Mouse (Mus musculus) common myeloid progenitor, adult 5-6 weeks (primary cell): Measurements from ENCODE around the gene Adh5. TPM values are rescaled to one million over a fixed set of nuclear protein-coding genes. Genes with fewer than 3 reads are reported as not detected.
"Not testable (repeated sequence)": the region's sequence is repeated elsewhere in the genome, so short reads cannot be mapped to it uniquely, and the experiment has no call there.

Experiments
- ATAC-seq: replicated peaks from 2 replicates; pipeline ENCODE4 v1.8.0; 2016; ENCODE audit warnings: low read depth, mild to moderate bottlenecking, moderate TSS enrichment, inconsistent platforms; ENCODE audit not compliant: poor library complexity, severe bottlenecking
- total RNA-seq: library from RNA; stranded (forward); fragments of 200-1000, 187-1606 nt; gene quantifications from 2 replicates; pipeline ENCODE4 v1.2.3, GENCODE M21; 2017

The Adh5 gene
- total RNA-seq, 1 experiment from 2014 or later = 141 TPM

DNA sequence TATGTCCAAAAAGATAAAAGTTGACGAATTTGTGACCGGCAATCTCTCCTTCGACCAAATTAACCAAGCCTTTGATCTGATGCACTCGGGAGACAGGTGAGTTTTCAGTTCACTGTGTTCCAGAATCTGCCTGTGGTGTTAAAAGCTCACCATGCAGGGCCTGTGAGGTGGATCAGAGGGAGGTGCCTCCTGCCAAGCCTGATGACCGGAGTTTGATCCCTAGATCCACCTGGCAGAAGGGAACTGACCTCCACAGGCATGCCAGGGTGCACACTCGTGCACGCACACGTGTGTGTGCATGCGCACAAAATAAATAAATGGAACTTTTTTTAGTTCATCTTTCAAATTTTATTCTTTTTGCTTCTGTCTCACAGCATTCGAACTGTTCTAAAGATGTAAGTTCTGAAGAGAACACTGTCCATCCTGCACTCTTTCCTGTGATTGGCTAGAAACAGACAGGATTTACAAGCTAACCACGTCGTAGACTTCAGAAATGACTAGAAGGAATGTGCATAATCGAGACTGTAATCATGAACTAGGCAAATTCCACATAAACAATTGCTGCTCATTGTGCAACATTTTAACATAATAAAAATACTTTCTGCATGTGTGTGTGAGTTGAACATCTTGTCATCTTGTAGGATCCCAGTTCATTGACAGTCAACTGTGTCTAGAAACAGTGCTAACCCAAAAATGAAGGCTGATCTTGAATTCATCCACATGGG is 12.0 kb downstream of the Adh5 start:
- no peak for ATAC-seq

DNA sequence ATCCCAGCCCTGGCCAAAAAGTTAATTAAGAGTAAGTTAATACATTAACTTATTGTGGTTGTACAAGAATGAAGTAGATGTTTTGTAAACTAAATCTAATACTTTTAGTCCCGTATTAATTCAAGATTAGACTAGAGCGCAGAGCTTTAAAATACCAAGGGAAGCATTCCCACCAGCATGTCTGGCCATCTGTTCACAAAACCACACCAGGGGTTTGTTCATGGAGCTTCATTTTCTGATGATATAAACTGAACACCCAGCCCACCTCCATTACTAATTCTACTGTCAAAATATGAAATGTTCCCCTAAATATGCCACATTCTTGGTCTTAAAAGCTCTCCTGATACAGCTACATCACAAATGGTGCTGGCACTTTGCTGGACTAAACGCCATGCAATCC is 15.5 kb downstream of the Adh5 start:
- ATAC-seq = no peak

DNA sequence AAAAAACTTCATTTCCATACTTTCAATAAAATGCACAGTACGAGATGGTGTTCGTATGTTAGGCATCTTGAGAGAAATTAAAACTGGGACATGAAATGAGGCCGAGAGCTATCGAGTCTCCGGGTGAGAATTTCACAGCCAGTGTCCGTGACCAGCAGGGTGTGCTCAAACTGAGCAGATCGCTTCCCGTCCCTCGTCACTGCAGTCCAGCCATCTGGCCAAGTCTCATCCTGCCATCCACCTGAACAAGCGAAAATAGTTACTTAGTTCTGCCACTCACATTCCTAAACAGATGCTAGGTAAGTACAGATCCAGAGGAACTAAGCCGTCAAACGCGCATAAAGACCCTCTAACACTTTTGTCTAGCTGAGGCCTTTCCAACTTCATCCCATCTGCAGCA is 17.4 kb downstream of the Adh5 start:
- no peak for ATAC-seq

- no peak for ATAC-seq
These were observed 18.9 kb downstream of the Adh5 start for GRCm38 (mm10) chr3:138461832-138462231.

DNA sequence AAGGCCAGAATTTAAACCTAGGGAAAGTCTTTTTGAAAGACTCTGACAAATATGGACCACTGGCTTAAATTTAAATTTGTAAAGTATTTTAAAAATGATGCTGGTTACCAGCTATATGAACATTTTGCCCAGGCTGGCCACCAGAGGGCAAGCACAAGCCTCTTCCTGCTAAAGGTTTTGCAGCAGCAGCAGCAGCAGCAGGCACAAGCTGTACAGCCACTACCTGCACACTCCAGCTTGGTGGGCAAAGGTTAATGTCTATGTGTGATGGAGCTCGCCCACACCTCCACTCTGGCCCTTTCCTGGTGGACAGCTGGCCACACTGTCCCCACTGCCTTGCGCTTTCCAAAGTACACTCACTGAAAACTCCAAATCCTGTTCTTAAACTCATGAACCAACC is 20.2 kb downstream of the Adh5 start:
- peak; percentile 80 for ATAC-seq

DNA sequence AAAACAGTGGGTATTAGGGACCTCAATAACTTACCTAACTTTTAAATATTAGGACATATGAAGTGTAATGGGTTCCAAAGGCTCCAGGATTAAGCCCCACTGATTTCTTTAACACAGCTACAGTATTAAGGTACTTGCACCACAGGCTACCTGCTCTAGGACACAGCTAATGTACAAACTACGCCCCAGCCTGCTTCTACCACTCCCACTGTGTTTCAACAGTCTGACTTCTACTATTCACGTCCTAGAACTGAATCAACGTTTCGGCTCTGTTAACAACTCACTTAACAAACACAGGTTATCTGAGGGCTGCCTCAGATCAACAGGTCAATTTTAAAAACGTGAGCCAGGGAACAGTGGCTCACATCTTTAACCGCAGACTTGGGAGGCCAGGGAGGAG is 20.9 kb downstream of the Adh5 start:
- ATAC-seq = no peak

DNA sequence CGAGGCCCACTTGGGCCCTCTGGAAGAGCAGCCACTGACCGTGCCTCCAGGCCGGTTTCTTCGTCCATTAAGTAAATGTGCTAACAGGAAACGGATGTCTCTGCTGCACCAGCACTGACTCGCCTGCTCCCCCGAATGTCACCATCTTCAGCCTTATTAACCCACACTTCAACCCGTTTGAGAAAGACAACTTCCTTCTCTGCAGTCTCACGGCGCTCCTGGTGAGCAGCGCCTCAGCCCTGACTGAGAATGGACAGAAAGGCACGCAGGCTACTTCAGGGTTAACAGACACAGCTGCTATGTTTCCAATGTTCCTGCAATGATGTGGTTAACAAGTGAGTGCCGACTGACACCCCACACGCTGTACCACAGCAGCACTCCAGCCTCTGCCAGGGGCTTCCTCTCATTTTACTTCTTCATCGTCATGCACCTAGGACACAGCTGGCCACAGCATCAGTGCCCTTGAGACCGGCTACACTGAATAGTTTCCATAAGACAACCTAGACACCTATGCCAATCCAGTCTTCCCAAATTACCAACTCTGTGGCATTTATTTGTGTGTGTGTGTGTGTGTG is 21.8 kb downstream of the Adh5 start:
- ATAC-seq = peak; percentile 66

- not testable (repeated sequence) for ATAC-seq
These were observed 23.8 kb downstream of the Adh5 start for GRCm38 (mm10) chr3:138466656-138467055.

GRCm38 (mm10) chr3:138471066-138471465 is 28.2 kb downstream of the Adh5 start:
- no peak for ATAC-seq

- 0 out of 2 replicates have a peak, but pooled peaks have one; percentile 26 for ATAC-seq
These were observed 36.6 kb downstream of the Adh5 start for GRCm38 (mm10) chr3:138479489-138479888.

DNA sequence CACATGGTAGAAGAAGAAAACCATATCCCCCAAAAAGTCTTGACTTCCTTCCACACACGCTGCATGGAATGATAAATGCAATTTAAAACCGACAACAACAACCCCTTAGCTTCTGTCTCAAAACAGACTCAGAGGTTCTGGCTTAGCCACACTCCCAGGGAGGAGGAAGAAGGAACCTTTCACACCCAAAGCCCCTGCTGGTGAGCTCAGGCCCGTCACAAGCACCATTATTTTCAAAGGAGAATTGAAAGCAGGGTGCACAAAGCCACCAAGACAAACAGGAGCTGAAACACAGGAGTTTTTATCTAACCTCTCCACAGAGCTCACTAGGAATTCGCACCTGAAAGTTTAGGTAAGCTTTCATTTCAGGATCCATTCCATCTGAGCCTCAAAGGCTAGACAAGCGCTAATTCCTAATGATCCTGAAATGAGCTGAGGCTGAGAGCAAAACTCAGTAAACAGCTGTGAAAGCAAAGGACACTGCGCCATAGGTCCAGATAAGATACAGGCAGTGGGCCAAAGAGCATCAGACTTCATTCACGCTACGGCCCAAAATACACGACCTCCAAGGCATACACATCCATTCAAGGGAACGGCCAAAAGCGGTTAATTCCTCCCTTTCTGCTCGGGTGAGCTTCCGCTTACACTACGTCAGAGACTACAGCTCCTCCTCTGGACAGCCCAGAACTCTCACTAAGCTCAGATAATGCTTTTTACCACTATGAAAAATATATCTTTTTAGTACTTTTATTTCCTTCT is 38.8 kb downstream of the Adh5 start:
- peak; percentile 77 for ATAC-seq

GRCm38 (mm10) chr3:138483240-138483639 is 40.3 kb downstream of the Adh5 start:
- ATAC-seq = no peak

- 0 out of 2 replicates have a peak, but pooled peaks have one; percentile 3 for ATAC-seq
These were observed 45.9 kb downstream of the Adh5 start for GRCm38 (mm10) chr3:138488584-138489326.

DNA sequence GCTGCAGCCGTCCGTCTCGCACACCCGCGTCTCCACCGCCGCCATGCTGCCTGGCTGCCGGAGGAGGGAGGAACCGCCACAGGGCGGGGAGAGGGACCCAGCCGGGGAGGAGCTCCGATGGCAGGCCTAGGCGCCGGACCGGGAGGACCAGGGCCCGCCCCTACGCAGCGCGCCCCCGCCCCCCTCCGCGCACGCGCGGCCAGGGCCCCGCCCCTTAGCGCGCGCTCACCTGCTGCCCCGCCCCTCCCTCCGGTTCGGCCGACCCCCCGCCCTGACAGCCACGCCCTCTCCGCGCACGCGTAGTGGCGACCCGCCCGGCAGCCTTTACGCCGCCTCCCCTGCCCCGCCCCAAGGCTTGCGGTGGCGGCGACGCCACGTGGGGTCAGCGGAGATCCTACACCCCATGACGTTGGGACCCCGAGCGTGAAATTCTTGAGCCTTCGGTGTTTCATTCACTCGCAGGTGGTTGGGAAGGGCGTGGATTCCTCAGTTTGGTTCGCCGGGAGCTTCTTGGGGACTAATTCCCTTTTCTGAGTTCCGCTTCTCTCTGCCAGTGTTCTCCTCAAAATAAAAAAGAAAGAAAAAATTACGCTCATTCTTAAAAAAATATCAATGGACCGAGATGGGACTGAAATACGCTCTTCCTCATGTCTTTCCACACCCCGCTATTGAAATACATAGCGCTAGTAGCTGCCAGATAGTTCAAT is 46.6 kb downstream of the Adh5 start, which contains the start of gene Metap1:
Gene Metap1, minus strand, starts transcription at position 189 of the 707 bp plus-strand sequence.
- ATAC-seq = peak; percentile 93

GRCm38 (mm10) chr3:138490034-138490337 is 47.1 kb downstream of the Adh5 start:
- ATAC-seq = no peak

- ATAC-seq = no peak
These were observed 50.8 kb downstream of the Adh5 start for GRCm38 (mm10) chr3:138493668-138494067.

- no peak for ATAC-seq
These were observed 51.7 kb downstream of the Adh5 start for GRCm38 (mm10) chr3:138494565-138494964.

DNA sequence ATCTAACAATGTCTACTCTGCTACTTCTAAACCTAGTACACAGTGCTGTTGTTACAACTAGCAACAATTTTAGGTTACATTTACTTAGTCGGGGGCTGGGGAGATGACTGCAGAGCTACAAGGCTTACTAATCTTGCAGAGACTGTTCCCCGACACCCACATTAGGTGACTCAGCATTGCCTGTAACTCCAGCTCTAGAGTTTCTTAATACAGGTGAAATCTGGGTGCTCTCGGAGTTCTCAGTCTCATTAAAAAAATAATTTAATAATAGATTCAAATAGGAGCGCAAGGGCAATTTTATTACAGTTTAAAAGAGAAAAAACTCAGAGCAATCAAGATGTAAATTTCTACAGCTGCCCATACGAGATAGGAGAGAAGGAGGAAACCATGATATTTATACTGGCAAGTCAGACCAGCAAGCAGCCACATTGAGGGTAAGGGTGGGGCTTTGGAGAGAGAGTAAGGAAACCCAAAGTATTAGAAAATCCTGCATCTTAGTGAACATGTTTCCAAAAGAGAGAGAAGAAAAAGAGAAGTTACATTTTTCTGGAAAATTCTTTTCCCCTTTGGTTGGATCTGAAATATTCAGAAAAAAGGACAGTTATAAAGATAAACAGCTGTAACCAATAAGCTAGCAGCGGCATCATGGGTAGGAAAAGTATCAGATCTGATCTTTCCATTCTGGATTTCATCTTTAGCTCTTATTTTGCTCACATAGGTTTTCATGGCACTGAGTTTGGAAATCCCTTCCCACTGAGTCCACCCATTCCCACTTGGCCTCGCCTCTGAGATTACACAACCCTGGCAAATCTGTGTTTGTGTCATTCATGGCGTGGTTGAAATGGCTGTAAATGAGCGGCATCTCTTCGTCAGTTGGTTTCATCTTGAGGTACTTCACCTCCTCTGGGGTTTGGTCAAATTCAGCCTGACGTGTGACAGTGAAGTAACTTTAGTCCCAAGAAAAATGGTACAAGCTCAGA is 52.6 kb downstream of the Adh5 start:
- ATAC-seq = peak; percentile 87

DNA sequence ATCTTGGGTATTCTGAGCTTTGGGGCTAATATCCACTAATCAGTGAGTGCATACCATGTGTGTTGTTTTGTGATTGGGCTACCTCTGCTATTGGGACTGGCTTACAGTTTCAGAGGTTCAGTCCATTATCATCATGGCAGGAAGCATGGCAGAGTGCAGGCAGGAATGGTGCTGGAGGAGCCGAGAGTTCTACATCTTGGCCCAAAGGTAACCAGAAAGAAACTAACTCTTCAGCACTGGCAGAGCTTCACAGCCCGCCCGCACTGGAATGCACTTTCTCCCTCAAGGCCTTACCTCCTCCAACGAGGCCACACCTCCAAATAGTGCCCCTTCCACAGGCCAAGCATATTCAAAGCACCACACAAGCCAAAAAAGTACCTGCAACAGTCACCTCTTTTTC is 55.8 kb downstream of the Adh5 start:
- ATAC-seq = no peak
